Mouse (Mus musculus): ENCODE data around the gene Cyp2e1. TPM values are rescaled to one million over a fixed set of nuclear protein-coding genes. Genes with fewer than 3 reads are reported as not detected.

Gene Cyp2e1
- total and polyA plus RNA-seq, 2 experiments from 2014 or later, result 0.11 TPM; not detected in 1

GRCm38 (mm10) chr7:140788053-140788435, 24.5 kb downstream of the Cyp2e1 start:
- no peaks in the 10 kb centered on the region for H3K27me3 ChIP-seq (ENCODE audit: control insufficient read depth, insufficient read depth, low read length)
- H3K4me2 ChIP-seq (ENCODE audit: low read depth, low read length), result no peak overlapping the region
- TF ChIP-seq EP300 (IDR thresholded peaks at IDR 0.05; ENCODE audit: low read depth) (no peak), CTCF (IDR thresholded peaks at IDR 0.05; ENCODE audit: low read depth) (no peak)
- no peak overlapping the region for H3K4me3 ChIP-seq (ENCODE audit: low read depth, low read length)
- H3K9me3 ChIP-seq (replicated peaks; ENCODE audit: control insufficient read depth, low read length), result 0 out of 2 replicates have a peak, but pooled peaks cover 4% of the 10 kb centered on the region
- no peaks in the 10 kb centered on the region for H3K36me3 ChIP-seq (replicated peaks; ENCODE audit: control insufficient read depth, insufficient read depth, low read length)
- ATAC-seq (ENCODE audit: insufficient read depth, low read depth), result no peak
- H3K27ac ChIP-seq (ENCODE audit: low read depth), result no peak overlapping the region
- H3K9ac ChIP-seq (replicated peaks; ENCODE audit: low read depth, low read length), result no peak overlapping the region
- WGBS, result 80% methylated on average over 7 of the region's 7 CpGs
- DNase-seq (ENCODE audit: low spot score), result no peak
- H3K4me1 ChIP-seq (ENCODE audit: control insufficient read depth, insufficient read depth), result no peaks in the 10 kb centered on the region

GRCm38 (mm10) chr7:140793541-140793940, 30.0 kb downstream of the Cyp2e1 start:
- no peak overlapping the region for H3K4me2 ChIP-seq (ENCODE audit: low read depth, low read length)
- no peak overlapping the region for H3K4me3 ChIP-seq (ENCODE audit: low read depth, low read length)
- H3K9ac ChIP-seq (replicated peaks; ENCODE audit: low read depth, low read length), result no peak overlapping the region
- H3K27me3 ChIP-seq (ENCODE audit: control insufficient read depth, insufficient read depth, low read length), result no peaks in the 10 kb centered on the region
- 0 out of 2 replicates have a peak, but pooled peaks cover 4% of the 10 kb centered on the region for H3K9me3 ChIP-seq (replicated peaks; ENCODE audit: control insufficient read depth, low read length)
- 41% methylated on average over 4 of the region's 4 CpGs for WGBS
- TF ChIP-seq CTCF (IDR thresholded peaks at IDR 0.05; ENCODE audit: low read depth) (no peak), EP300 (IDR thresholded peaks at IDR 0.05; ENCODE audit: low read depth) (no peak)
- DNase-seq (ENCODE audit: low spot score) (no peak), ATAC-seq (ENCODE audit: insufficient read depth, low read depth) (no peak)
- no peak overlapping the region for H3K27ac ChIP-seq (ENCODE audit: low read depth)
- H3K4me1 ChIP-seq (ENCODE audit: control insufficient read depth, insufficient read depth), result no peaks in the 10 kb centered on the region
- no peaks in the 10 kb centered on the region for H3K36me3 ChIP-seq (replicated peaks; ENCODE audit: control insufficient read depth, insufficient read depth, low read length)

GRCm38 (mm10) chr7:140797619-140798018, 34.1 kb downstream of the Cyp2e1 start:
- H3K27ac ChIP-seq (ENCODE audit: low read depth), result no peak overlapping the region
- H3K9ac ChIP-seq (replicated peaks; ENCODE audit: low read depth, low read length), result no peak overlapping the region
- DNase-seq (ENCODE audit: low spot score), result no peak
- H3K9me3 ChIP-seq (replicated peaks; ENCODE audit: control insufficient read depth, low read length), result no peaks in the 10 kb centered on the region
- ATAC-seq (ENCODE audit: insufficient read depth, low read depth), result no peak
- H3K4me1 ChIP-seq (ENCODE audit: control insufficient read depth, insufficient read depth), result no peaks in the 10 kb centered on the region
- no peaks in the 10 kb centered on the region for H3K36me3 ChIP-seq (replicated peaks; ENCODE audit: control insufficient read depth, insufficient read depth, low read length)
- no peak overlapping the region for H3K4me2 ChIP-seq (ENCODE audit: low read depth, low read length)
- no peaks in the 10 kb centered on the region for H3K27me3 ChIP-seq (ENCODE audit: control insufficient read depth, insufficient read depth, low read length)
- H3K4me3 ChIP-seq (ENCODE audit: low read depth, low read length), result no peak overlapping the region
- no peak for TF ChIP-seq EP300 (IDR thresholded peaks at IDR 0.05; ENCODE audit: low read depth)
- TF ChIP-seq CTCF (IDR thresholded peaks at IDR 0.05; ENCODE audit: low read depth), result no peak
- 84% methylated on average over 3 of the region's 3 CpGs for WGBS

GRCm38 (mm10) chr7:140798212-140798611, 34.7 kb downstream of the Cyp2e1 start:
- ATAC-seq (ENCODE audit: insufficient read depth, low read depth) (no peak), DNase-seq (ENCODE audit: low spot score) (no peak)
- H3K4me2 ChIP-seq (ENCODE audit: low read depth, low read length), result no peak overlapping the region
- no peaks in the 10 kb centered on the region for H3K4me1 ChIP-seq (ENCODE audit: control insufficient read depth, insufficient read depth)
- no peak overlapping the region for H3K4me3 ChIP-seq (ENCODE audit: low read depth, low read length)
- 44% methylated on average over 2 of the region's 2 CpGs for WGBS
- no peaks in the 10 kb centered on the region for H3K36me3 ChIP-seq (replicated peaks; ENCODE audit: control insufficient read depth, insufficient read depth, low read length)
- no peak overlapping the region for H3K9ac ChIP-seq (replicated peaks; ENCODE audit: low read depth, low read length)
- no peaks in the 10 kb centered on the region for H3K9me3 ChIP-seq (replicated peaks; ENCODE audit: control insufficient read depth, low read length)
- H3K27me3 ChIP-seq (ENCODE audit: control insufficient read depth, insufficient read depth, low read length), result no peaks in the 10 kb centered on the region
- TF ChIP-seq EP300 (IDR thresholded peaks at IDR 0.05; ENCODE audit: low read depth), result no peak
- no peak for TF ChIP-seq CTCF (IDR thresholded peaks at IDR 0.05; ENCODE audit: low read depth)
- H3K27ac ChIP-seq (ENCODE audit: low read depth), result no peak overlapping the region

GRCm38 (mm10) chr7:140802629-140803028, 39.1 kb downstream of the Cyp2e1 start:
- H3K9me3 ChIP-seq (replicated peaks; ENCODE audit: control insufficient read depth, low read length), result no peaks in the 10 kb centered on the region
- H3K4me2 ChIP-seq (ENCODE audit: low read depth, low read length), result no peak overlapping the region
- H3K27me3 ChIP-seq (ENCODE audit: control insufficient read depth, insufficient read depth, low read length), result no peaks in the 10 kb centered on the region
- H3K4me1 ChIP-seq (ENCODE audit: control insufficient read depth, insufficient read depth), result no peaks in the 10 kb centered on the region
- no peak overlapping the region for H3K4me3 ChIP-seq (ENCODE audit: low read depth, low read length)
- no peak for DNase-seq (ENCODE audit: low spot score)
- 68% methylated on average over 6 of the region's 6 CpGs for WGBS
- H3K36me3 ChIP-seq (replicated peaks; ENCODE audit: control insufficient read depth, insufficient read depth, low read length), result no peaks in the 10 kb centered on the region
- no peak overlapping the region for H3K9ac ChIP-seq (replicated peaks; ENCODE audit: low read depth, low read length)
- no peak for ATAC-seq (ENCODE audit: insufficient read depth, low read depth)
- TF ChIP-seq CTCF (IDR thresholded peaks at IDR 0.05; ENCODE audit: low read depth), result no peak
- TF ChIP-seq EP300 (IDR thresholded peaks at IDR 0.05; ENCODE audit: low read depth), result no peak
- no peak overlapping the region for H3K27ac ChIP-seq (ENCODE audit: low read depth)

- H3K4me2 ChIP-seq (ENCODE audit: low read depth, low read length), result no peak overlapping the region
- no peak for ATAC-seq (ENCODE audit: insufficient read depth, low read depth)
- 18% methylated on average over 1 of the region's 1 CpGs for WGBS
- no peak overlapping the region for H3K27ac ChIP-seq (ENCODE audit: low read depth)
- no peak overlapping the region for H3K9ac ChIP-seq (replicated peaks; ENCODE audit: low read depth, low read length)
- no peaks in the 10 kb centered on the region for H3K36me3 ChIP-seq (replicated peaks; ENCODE audit: control insufficient read depth, insufficient read depth, low read length)
- no peak overlapping the region for H3K4me3 ChIP-seq (ENCODE audit: low read depth, low read length)
- no peaks in the 10 kb centered on the region for H3K4me1 ChIP-seq (ENCODE audit: control insufficient read depth, insufficient read depth)
- H3K27me3 ChIP-seq (ENCODE audit: control insufficient read depth, insufficient read depth, low read length), result no peaks in the 10 kb centered on the region
- DNase-seq (ENCODE audit: low spot score), result no peak
- H3K9me3 ChIP-seq (replicated peaks; ENCODE audit: control insufficient read depth, low read length), result no peaks in the 10 kb centered on the region
- TF ChIP-seq EP300 (IDR thresholded peaks at IDR 0.05; ENCODE audit: low read depth), result no peak
- peak; percentile 44 for TF ChIP-seq CTCF (IDR thresholded peaks at IDR 0.05; ENCODE audit: low read depth)
These were observed 42.2 kb downstream of the Cyp2e1 start for GRCm38 (mm10) chr7:140805704-140806103.

All from heart, postnatal 0 days (tissue).